Mouse (Mus musculus) mouse trophoblast stem cell (cell line): Measurements from ENCODE around the gene Gm3500.
"Not testable (repeated sequence)": the region's sequence is repeated elsewhere in the genome, so short reads cannot be mapped to it uniquely, and the experiment has no call there.

Experiments
- in situ Hi-C, 2 experiments: fragments of 300-500 bp; cut with MseI, MboI; formaldehyde crosslinking; loops; 2 replicates in 1 of 2; 3 replicates in 1 of 2; pipeline ENCODE4 v1.15.1; 2025

Gene Gm3500

DNA sequence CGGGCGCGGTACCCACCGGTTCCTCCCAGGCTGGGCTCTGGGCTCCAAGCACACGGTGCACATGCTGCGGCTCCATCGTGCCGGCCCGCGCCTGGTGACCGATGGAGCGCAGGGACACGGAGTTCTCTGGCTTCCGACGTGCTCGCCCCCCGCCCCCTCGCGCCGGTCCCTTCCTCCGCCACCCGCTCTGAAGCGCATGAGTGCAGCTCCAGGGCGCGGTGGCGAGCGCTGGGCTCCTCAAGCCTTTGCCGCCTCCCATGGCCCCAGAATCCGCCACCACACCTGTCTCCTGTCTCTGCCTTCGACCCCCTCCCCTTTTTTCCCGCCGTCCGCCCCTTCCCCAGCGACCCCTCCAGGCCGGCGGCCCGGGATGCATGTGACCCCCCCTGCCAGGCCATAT lies at the start of gene Gm3500:
Gene Gm3500, minus strand, starts transcription at position 101 of the 400 bp plus-strand sequence.
- in situ Hi-C loops: not testable (repeated sequence)

DNA sequence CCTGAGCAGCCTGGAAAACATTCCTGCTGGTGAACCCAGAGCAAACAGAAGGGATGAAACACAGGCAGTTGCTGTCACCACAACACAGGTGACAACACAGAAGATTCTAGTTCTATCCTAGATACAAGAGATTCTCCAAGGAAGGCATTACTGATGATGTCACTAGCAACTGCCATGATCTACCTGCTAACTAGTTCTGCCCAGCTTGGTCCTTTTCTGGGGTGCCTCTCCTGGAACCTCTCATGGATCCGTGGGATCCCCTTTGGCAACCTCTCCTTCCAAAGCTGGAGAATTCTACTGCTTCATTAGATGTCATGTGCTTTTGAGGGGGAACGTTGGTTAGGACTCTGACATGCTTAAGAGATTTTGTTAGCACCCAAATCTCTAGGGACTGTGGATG lies 54.0 kb downstream of the Gm3500 start, which contains the start of gene Gm3542:
Gene Gm3542, minus strand, starts transcription at position 101 of the 400 bp plus-strand sequence.
- in situ Hi-C loops: not testable (repeated sequence)
